Mouse (Mus musculus) heart, adult 2 months (tissue): ENCODE data around the gene Cphx3.
"Not testable (repeated sequence)": the region's sequence is repeated elsewhere in the genome, so short reads cannot be mapped to it uniquely, and the experiment has no call there.

Experiments
- CTCF ChIP-seq: fragments of 200-600 bp; IDR thresholded peaks from 2 replicates; pipeline ENCODE4 v1.8.1; 2022; ENCODE audit warnings: antibody characterized with exemption, mild to moderate bottlenecking, moderate library complexity
- EP300 ChIP-seq: fragments of 200-500 bp; IDR thresholded peaks from 2 replicates; pipeline ENCODE4 v1.6.1; 2011; ENCODE audit warnings: low read depth, low read length, control low read depth; ENCODE audit not compliant: insufficient read depth
- POLR2A ChIP-seq: fragments of 200-500 bp; IDR thresholded peaks from 2 replicates; pipeline ENCODE4 v1.6.1; 2011; ENCODE audit warnings: mild to moderate bottlenecking, low read depth, low read length, control low read depth; ENCODE audit not compliant: insufficient read depth

- not testable (repeated sequence) for TF ChIP-seq EP300, CTCF, POLR2A
Measured at GRCm38 (mm10) chr14:26034364-26034763, 47.7 kb upstream of the Cphx3 start.
